Mouse (Mus musculus) 416B (cell line): ENCODE measurements at regions not wholly inside any gene's neighbourhood (a gene's known extent, or its start where the extent isn't known, plus 50 kb on each side); places are given as distances from the start of the nearest gene placed in this dataset.

ENCODE experiments used
- DNase-seq: peaks from one replicate; pipeline ENCODE4 v3.0.0; 2011; ENCODE audit warnings: low read depth

- no peak for DNase-seq
These were observed 1418.7 kb downstream of the Cdh11 start for GRCm38 (mm10) chr8:101366722-101367121.

- no peak for DNase-seq
These were observed 1434.6 kb downstream of the Cdh11 start for GRCm38 (mm10) chr8:101350848-101351247.

DNA sequence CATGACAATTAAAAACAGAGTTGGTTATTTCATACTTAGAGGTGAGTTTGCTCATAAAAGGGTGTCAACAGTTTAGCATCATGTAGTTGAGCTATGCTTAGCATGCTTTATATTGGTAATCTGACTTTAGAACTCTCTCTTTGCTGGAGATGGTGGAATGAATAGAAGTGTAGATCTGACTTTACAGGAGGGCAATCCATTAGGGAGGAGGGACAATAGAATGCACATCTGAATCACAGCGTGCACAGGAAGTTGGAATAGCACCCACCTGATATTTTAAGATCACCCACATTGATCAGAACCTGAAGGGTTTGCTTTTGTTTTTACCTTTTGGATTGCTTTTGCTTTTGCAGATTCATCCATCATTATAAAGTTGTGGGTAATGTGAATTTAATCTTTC, 1435.7 kb downstream of the Cdh11 start:
- DNase-seq = no peak

DNA sequence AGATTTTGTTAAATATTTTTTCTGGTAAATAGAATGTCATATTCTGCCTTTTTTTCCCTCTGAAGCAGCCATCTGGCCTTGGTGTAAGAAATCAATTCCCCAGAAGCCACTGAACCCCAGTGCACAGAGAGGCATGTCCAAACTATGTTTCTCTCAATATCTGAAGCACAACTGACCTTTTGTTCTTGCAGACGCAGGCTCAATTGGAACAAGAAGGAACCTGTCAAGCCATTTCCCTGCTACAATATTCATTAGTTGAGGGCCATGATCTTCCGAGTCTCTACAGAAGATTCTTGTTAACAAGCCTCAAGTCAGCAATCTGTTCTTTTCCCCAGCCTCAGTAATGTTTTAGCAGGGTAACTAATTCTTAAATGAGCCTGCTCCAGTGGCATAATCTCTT, 1456.2 kb downstream of the Cdh11 start:
- no peak for DNase-seq

DNA sequence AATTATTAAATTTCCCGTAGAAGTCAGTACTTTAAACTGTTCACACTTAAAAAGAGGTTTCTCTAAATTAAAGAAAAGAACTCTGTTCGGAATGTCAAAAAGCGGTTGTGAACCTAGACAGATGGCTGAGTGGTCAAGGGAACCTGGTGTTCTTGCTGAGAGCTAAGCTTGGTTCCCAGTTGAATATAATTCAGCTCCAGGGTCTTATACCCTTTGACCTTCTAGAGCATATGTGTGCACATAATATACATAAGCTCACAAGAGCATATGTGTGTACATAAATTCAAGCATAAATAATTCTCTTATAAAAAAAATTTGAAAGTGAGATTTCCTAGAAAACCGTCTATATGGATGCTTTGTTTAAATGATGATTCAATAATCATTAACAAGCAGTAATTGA, 1456.7 kb downstream of the Cdh11 start:
- DNase-seq = no peak

GRCm38 (mm10) chr8:101298571-101298970, 1486.9 kb downstream of the Cdh11 start:
- no peak for DNase-seq

GRCm38 (mm10) chr8:101290031-101290430, 1495.4 kb downstream of the Cdh11 start:
- DNase-seq = no peak

DNA sequence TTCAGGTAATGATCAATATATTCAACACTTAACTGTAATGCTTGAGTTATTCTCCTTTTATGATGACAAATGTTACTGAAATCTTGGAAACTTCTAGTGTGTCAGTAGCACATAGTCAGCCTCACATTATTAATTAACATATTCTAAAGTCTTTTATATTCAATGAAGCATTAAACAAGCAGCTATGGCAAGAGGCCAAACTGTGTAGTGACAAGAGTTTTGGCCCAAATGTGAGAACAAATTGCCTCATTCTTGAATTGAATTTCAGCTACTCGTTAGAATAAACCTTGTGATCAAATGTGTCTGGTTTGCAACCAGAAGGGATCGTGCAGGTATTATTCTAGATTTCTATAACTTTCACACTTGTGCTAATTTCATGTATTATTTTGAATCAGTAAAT, 1542.8 kb downstream of the Cdh11 start:
- no peak for DNase-seq

DNA sequence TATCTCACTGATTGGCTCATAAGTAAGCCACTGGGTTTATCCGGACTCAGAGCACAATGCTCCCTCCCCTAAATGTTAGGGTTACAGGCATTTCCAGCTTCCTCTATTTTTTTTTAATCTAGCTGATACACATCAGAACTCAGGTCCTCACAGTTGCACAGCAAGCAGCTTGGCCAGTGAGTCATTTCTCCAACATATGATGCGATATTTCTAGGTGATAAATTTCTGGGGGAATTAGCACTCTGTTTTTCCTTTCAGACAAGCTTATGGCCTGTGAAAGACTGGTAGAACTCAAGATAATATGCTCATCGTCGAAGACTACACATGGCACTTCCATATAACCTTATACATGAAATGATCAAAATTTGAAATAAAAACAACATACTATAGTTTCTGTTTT, 1543.6 kb downstream of the Cdh11 start:
- DNase-seq = no peak

DNA sequence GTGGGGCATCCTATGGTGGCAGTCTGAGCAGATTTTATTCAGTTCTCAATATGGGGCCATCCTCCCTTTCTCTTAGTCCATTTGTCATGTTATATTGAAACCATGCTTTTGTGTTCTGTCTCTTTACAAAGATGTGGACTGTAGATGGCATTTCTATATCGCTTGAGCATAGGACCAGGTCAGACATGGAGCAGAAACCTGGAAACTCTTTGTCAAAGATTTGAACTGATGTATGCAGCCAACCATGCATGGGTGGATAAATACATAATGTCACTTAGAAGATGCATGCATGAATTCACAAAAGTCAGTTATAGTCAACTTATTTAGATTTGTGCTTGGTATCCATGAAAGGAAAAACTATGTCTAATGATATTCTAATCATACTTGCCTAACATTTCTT, 1587.5 kb downstream of the Cdh11 start:
- no peak for DNase-seq

- no peak for DNase-seq
These were observed 1588.7 kb downstream of the Cdh11 start for GRCm38 (mm10) chr8:101196740-101197139.

DNA sequence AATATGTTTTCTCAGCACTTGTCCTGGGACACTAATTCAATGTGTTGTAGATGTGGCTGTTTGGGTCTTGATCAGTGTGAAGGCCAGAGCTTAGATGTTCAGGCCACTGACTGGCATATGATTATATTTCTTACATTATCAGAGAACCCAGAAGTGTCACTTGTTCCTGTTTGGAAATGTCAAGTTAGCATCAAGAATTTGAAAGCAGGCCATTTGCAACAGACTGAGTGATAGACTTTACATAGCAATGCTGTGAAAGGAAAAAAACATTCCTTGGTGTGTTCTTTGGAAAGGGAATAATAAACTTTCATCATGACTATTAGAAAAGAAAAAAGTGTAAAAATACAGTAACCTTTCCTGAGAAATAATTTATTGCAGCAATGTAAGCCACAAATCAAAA, 1596.9 kb downstream of the Cdh11 start:
- no peak for DNase-seq

DNA sequence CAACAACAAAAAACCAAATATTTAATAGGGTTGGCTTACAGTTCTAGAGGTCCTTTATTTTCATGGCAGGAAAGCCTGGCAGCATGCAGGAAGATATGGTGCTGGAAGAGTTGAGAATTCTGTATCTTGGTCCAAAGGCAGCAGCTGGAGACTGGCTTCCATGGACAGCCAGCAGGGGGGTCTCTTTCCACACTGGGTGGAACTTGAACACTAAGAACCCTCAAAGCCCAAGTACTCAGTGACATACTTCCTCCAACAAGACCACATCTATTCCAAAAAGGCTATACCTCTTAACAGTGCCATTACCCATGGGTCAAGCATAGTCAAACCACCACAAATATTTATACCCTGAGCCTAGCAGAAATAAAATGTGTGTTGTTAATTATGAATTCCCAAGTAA, 1630.5 kb downstream of the Cdh11 start:
- DNase-seq = peak; percentile 7
